Mouse (Mus musculus): ENCODE measurements around the gene Stx1b. TPM values are rescaled to one million over a fixed set of nuclear protein-coding genes. Genes with fewer than 3 reads are reported as not detected.
"Not testable (repeated sequence)": the region's sequence is repeated elsewhere in the genome, so short reads cannot be mapped to it uniquely, and the experiment has no call there.

Stx1b gene
- polyA plus RNA-seq, 1 experiment from 2014 or later, result 6.7 TPM

- Histone ChIP-seq H3K9ac (ENCODE audit: low read length) (peak within 1 kb of the TSS; percentile 92), H3K36me3 (ENCODE audit: control insufficient read depth, insufficient read depth, low read length) (peaks cover 4% of the 10 kb centered on the region; the same call in 1 of the 2 replicates), H3K4me1 (ENCODE audit: control insufficient read depth, insufficient read depth, low read length) (peaks cover 8% of the 10 kb centered on the region), H3K4me2 (ENCODE audit: low read depth, severe bottlenecking) (peak within 1 kb of the TSS; percentile 76), H3K27ac (replicated peaks; ENCODE audit: low read depth, low read length) (peak within 1 kb of the TSS; percentile 91), H3K27me3 (ENCODE audit: control insufficient read depth, insufficient read depth, low read length) (no peaks in the 10 kb centered on the region), H3K9me3 (ENCODE audit: control insufficient read depth, low read length) (no peaks in the 10 kb centered on the region), H3K4me3 (ENCODE audit: low read depth, low read length) (peak within 1 kb of the TSS; percentile 70)
- WGBS, result under 1% methylated on average over 23 of the region's 23 CpGs
- DNase-seq (ENCODE audit: low spot score), result peak; percentile 92
- peak; percentile 61; the same call in 1 of the 2 replicates for ATAC-seq (ENCODE audit: insufficient number of reproducible peaks, low FRiP score, low TSS enrichment, low read depth)
These were observed 47.9 kb downstream of the Stx1b start, which contains the start of gene Setd1a for GRCm38 (mm10) chr7:127776426-127776825. Setd1a (plus strand) TSS chr7:127776670.

DNA sequence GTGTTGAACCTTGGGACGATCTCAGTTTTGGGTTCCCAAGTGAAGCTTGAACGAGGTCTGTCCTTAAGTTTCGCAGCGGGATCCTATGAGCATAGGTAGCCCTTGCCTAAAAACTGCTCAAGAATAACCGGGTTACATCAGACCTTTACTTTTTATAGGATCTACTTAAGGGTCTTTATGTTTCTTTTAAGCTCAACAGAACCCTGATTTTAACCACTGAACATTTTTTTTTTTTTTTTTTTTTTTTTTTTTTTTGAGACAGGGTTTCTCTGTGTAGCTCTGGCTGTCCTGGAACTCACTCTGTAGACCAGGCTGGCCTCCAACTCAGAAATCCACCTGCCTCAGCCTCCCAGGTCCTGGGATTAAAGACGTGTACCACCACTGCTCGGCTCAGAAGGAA is 48.5 kb downstream of the Stx1b start:
- H3K9me3 ChIP-seq (ENCODE audit: control insufficient read depth, low read length); H3K27me3 ChIP-seq (ENCODE audit: control insufficient read depth, insufficient read depth, low read length); H3K4me1 ChIP-seq (ENCODE audit: control insufficient read depth, insufficient read depth, low read length); H3K9ac ChIP-seq (ENCODE audit: low read length); H3K36me3 ChIP-seq (ENCODE audit: control insufficient read depth, insufficient read depth, low read length); DNase-seq (ENCODE audit: low spot score); H3K27ac ChIP-seq (replicated peaks; ENCODE audit: low read depth, low read length); ATAC-seq (ENCODE audit: insufficient number of reproducible peaks, low FRiP score, low TSS enrichment, low read depth): not testable (repeated sequence)
- Histone ChIP-seq H3K4me3 (ENCODE audit: low read depth, low read length) (peak overlapping the region; percentile 70), H3K4me2 (ENCODE audit: low read depth, severe bottlenecking) (peak overlapping the region; percentile 76)
- 75% methylated on average over 7 of the region's 7 CpGs for WGBS

DNA sequence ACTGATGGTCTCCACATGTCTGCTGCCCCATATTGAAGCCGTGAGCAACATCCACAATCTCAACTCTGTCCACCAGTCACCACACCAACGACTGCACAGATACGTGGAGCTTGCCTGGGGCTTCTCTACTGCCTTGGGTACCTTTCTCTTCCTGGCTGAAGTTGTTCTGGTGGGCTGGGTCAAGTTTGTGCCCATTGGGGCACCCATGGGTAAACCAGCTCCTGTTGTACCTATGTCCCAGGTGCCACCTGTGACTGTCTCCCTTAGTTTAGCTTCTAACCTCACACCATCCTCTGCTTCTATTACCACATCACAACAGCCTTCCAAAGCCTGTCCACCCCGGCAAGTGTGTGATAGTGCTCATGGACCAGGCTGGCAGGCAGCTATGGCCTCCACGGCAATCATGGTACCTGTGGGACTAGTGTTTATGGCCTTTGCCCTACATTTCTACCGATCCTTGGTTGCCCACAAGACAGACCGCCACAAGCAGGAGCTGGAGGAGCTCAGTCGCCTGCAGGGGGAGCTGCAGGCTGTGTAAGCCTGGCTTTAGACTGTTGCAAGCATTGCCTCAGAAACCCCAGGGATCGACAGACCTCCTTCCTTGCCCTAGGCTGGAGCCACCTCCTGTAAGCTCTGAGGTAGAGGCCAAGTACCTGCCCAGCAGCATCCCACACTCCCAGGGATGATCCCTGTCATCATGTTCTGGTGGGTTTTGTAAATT is 50.5 kb downstream of the Stx1b start:
- Histone ChIP-seq H3K4me3 (ENCODE audit: low read depth, low read length) (no peak overlapping the region), H3K9me3 (ENCODE audit: control insufficient read depth, low read length) (no peaks in the 10 kb centered on the region), H3K9ac (ENCODE audit: low read length) (no peak overlapping the region), H3K4me1 (ENCODE audit: control insufficient read depth, insufficient read depth, low read length) (peaks cover 17% of the 10 kb centered on the region), H3K36me3 (ENCODE audit: control insufficient read depth, insufficient read depth, low read length) (no peaks in the 10 kb centered on the region; the same call in 1 of the 2 replicates), H3K27ac (replicated peaks; ENCODE audit: low read depth, low read length) (no peak overlapping the region), H3K27me3 (ENCODE audit: control insufficient read depth, insufficient read depth, low read length) (no peaks in the 10 kb centered on the region), H3K4me2 (ENCODE audit: low read depth, severe bottlenecking) (no peak overlapping the region)
- peak; percentile 75 for DNase-seq (ENCODE audit: low spot score)
- 45% methylated on average over 9 of the region's 9 CpGs for WGBS
- ATAC-seq (ENCODE audit: insufficient number of reproducible peaks, low FRiP score, low TSS enrichment, low read depth), result no peak

DNA sequence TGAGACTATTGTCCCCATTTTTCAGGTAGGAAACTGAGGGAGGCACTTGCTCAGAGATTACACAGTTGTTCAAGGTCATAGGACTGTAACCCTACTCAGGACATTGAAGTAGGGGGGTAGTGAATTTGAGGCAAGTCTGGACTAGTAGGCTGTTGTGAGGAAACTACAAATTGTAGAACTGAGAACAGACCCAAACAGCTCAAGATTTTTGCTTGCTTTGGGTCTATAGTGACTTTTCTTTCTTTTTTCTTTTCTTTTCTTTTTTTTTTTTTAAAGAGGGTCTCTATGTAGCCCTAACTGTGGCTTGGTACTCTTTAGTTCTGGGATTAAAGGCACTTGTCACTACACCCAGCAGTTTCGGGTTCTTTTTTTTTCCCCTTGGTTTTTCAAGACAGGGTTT is 51.8 kb downstream of the Stx1b start:
- Histone ChIP-seq H3K4me3 (ENCODE audit: low read depth, low read length) (no peak overlapping the region), H3K4me2 (ENCODE audit: low read depth, severe bottlenecking) (no peak overlapping the region), H3K36me3 (ENCODE audit: control insufficient read depth, insufficient read depth, low read length) (peaks cover 4% of the 10 kb centered on the region), H3K27me3 (ENCODE audit: control insufficient read depth, insufficient read depth, low read length) (no peaks in the 10 kb centered on the region), H3K4me1 (ENCODE audit: control insufficient read depth, insufficient read depth, low read length) (peaks cover 12% of the 10 kb centered on the region), H3K9ac (ENCODE audit: low read length) (no peak overlapping the region), H3K9me3 (ENCODE audit: control insufficient read depth, low read length) (no peaks in the 10 kb centered on the region), H3K27ac (replicated peaks; ENCODE audit: low read depth, low read length) (no peak overlapping the region)
- ATAC-seq (ENCODE audit: insufficient number of reproducible peaks, low FRiP score, low TSS enrichment, low read depth), result no peak
- WGBS, result 100% methylated on average over 1 of the region's 1 CpGs
- no peak for DNase-seq (ENCODE audit: low spot score)

GRCm38 (mm10) chr7:127772080-127772479 is 52.3 kb downstream of the Stx1b start:
- ATAC-seq (ENCODE audit: insufficient number of reproducible peaks, low FRiP score, low TSS enrichment, low read depth) (no peak), DNase-seq (ENCODE audit: low spot score) (no peak)
- Histone ChIP-seq H3K27me3 (ENCODE audit: control insufficient read depth, insufficient read depth, low read length) (no peaks in the 10 kb centered on the region), H3K27ac (replicated peaks; ENCODE audit: low read depth, low read length) (no peak overlapping the region), H3K4me1 (ENCODE audit: control insufficient read depth, insufficient read depth, low read length) (peaks cover 12% of the 10 kb centered on the region), H3K9ac (ENCODE audit: low read length) (no peak overlapping the region), H3K4me2 (ENCODE audit: low read depth, severe bottlenecking) (no peak overlapping the region), H3K36me3 (ENCODE audit: control insufficient read depth, insufficient read depth, low read length) (peaks cover 8% of the 10 kb centered on the region), H3K4me3 (ENCODE audit: low read depth, low read length) (no peak overlapping the region), H3K9me3 (ENCODE audit: control insufficient read depth, low read length) (no peaks in the 10 kb centered on the region)
- 89% methylated on average over 3 of the region's 3 CpGs for WGBS

DNA sequence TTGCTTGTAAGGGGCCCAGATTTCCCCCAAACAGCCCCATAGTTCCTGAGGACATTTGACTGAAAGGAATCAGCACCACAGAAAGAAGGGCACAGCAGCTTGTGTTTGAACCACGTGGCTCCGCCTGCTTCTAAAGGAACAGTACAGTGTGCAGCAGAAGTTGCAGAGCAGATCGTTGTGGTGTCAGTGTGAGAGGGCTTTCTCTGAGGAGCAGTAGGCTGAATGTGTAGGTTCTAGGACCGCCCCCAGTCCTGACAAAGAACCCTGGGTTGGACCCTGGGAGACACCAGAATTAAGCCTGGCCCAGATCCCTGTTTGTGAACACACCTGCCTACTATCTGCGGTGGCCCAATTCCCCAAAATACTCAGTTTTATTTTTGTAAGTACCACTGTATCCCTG is 53.1 kb downstream of the Stx1b start:
- peaks cover 9% of the 10 kb centered on the region for H3K36me3 ChIP-seq (ENCODE audit: control insufficient read depth, insufficient read depth, low read length)
- H3K9ac ChIP-seq (ENCODE audit: low read length), result no peak overlapping the region
- DNase-seq (ENCODE audit: low spot score) (no peak), ATAC-seq (ENCODE audit: insufficient number of reproducible peaks, low FRiP score, low TSS enrichment, low read depth) (no peak)
- H3K4me3 ChIP-seq (ENCODE audit: low read depth, low read length), result no peak overlapping the region
- 79% methylated on average over 5 of the region's 5 CpGs for WGBS
- H3K9me3 ChIP-seq (ENCODE audit: control insufficient read depth, low read length), result no peaks in the 10 kb centered on the region
- H3K4me1 ChIP-seq (ENCODE audit: control insufficient read depth, insufficient read depth, low read length), result peaks cover 12% of the 10 kb centered on the region
- H3K27ac ChIP-seq (replicated peaks; ENCODE audit: low read depth, low read length), result no peak overlapping the region
- H3K27me3 ChIP-seq (ENCODE audit: control insufficient read depth, insufficient read depth, low read length), result no peaks in the 10 kb centered on the region
- peak overlapping the region; percentile 97 for H3K4me2 ChIP-seq (ENCODE audit: low read depth, severe bottlenecking)

DNA sequence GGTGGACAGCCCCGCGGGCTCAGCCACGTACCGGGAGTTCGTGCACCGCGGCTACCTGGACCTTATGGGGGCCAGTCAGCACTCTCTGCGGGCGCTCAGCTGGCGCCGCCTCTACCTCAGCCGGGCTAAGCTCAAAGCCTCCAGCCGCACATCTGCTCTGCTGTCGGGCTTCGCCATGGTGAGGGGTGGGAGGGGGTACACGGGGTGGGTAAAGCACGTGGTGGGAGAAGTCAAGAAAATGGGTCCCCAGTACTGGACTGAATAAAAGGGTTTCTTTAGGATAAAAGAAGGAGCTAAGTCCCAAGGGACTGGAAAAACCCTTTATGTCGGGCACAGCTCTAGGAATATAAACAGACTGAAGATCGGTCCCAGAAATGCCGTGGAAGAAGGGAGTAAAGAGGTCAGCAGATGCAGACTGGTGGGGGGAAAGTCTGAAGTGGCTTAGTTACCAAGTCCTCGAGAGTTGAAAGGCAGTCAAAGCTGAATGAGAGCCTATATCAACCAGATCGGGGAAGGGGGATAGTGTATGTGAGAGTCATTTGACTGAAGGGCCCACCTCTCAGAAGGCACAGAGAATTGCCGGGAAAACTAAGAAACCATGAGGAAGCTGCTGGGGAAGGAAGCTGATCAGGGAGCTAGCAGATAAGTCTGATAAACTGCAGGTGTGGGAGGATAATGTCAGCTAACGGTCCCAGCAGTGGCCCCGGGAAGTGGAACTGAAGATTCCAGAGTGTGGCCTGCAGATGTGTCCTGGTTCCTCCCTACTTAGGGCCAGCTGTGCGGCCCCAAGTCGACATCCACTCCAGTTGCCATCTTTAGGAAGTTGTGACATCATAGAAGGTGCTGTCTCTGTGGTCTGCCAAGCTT is 54.1 kb downstream of the Stx1b start:
- Histone ChIP-seq H3K36me3 (ENCODE audit: control insufficient read depth, insufficient read depth, low read length) (peaks cover 11% of the 10 kb centered on the region), H3K27me3 (ENCODE audit: control insufficient read depth, insufficient read depth, low read length) (no peaks in the 10 kb centered on the region), H3K9me3 (ENCODE audit: control insufficient read depth, low read length) (no peaks in the 10 kb centered on the region), H3K27ac (replicated peaks; ENCODE audit: low read depth, low read length) (peak overlapping the region; percentile 89), H3K4me2 (ENCODE audit: low read depth, severe bottlenecking) (peak overlapping the region; percentile 97), H3K4me3 (ENCODE audit: low read depth, low read length) (peak overlapping the region; percentile 71), H3K4me1 (ENCODE audit: control insufficient read depth, insufficient read depth, low read length) (peaks cover 12% of the 10 kb centered on the region), H3K9ac (ENCODE audit: low read length) (peak overlapping the region; percentile 84)
- WGBS, result 2% methylated on average over 27 of the region's 27 CpGs
- DNase-seq (ENCODE audit: low spot score), result peak; percentile 47
- peak; percentile 2; the same call in 1 of the 2 replicates for ATAC-seq (ENCODE audit: insufficient number of reproducible peaks, low FRiP score, low TSS enrichment, low read depth)

GRCm38 (mm10) chr7:127769651-127770038 is 54.7 kb downstream of the Stx1b start, which contains the start of gene Orai3:
Orai3 (plus strand) TSS chr7:127769815.
- WGBS, result under 1% methylated on average over 24 of the region's 24 CpGs
- Histone ChIP-seq H3K4me1 (ENCODE audit: control insufficient read depth, insufficient read depth, low read length) (peaks cover 12% of the 10 kb centered on the region), H3K27me3 (ENCODE audit: control insufficient read depth, insufficient read depth, low read length) (no peaks in the 10 kb centered on the region), H3K9me3 (ENCODE audit: control insufficient read depth, low read length) (no peaks in the 10 kb centered on the region), H3K27ac (replicated peaks; ENCODE audit: low read depth, low read length) (peak within 1 kb of the TSS; percentile 89), H3K36me3 (ENCODE audit: control insufficient read depth, insufficient read depth, low read length) (peaks cover 11% of the 10 kb centered on the region), H3K4me3 (ENCODE audit: low read depth, low read length) (peak within 1 kb of the TSS; percentile 71), H3K4me2 (ENCODE audit: low read depth, severe bottlenecking) (peak within 1 kb of the TSS; percentile 97), H3K9ac (ENCODE audit: low read length) (peak within 1 kb of the TSS; percentile 84)
- ATAC-seq (ENCODE audit: insufficient number of reproducible peaks, low FRiP score, low TSS enrichment, low read depth), result peak; percentile 61
- peak; percentile 85 for DNase-seq (ENCODE audit: low spot score)
